Mouse (Mus musculus): Measurements from ENCODE around the gene Cyp3a59. TPM values are rescaled to one million over a fixed set of nuclear protein-coding genes. Genes with fewer than 3 reads are reported as not detected.
"Not testable (repeated sequence)": the region's sequence is repeated elsewhere in the genome, so short reads cannot be mapped to it uniquely, and the experiment has no call there.

Cyp3a59 gene
- total RNA-seq (2021): not detected
- long read RNA-seq, experiment 1: 0 reads
- long read RNA-seq, experiment 2: 0 reads

GRCm38 (mm10) chr5:146078945-146079344 is at the start of gene Cyp3a59:
Gene Cyp3a59, plus strand, starts transcription at chr5:146079257.
- DNase-seq (ENCODE audit: low spot score in 2 of 2); H3K4me3 ChIP-seq; H3K27ac ChIP-seq: not testable (repeated sequence)

GRCm38 (mm10) chr5:146070099-146070498 is 9.0 kb upstream of the Cyp3a59 start:
- Histone ChIP-seq H3K4me3 (no peak overlapping the region), H3K27ac (no peak overlapping the region)
- no peak for TF ChIP-seq CTCF (conservative IDR thresholded peaks at IDR 0.05)
- DNase-seq (ENCODE audit: low spot score in 2 of 2): no peak

- DNase-seq (ENCODE audit: low spot score in 2 of 2): no peak
- no peak overlapping the region for H3K27ac ChIP-seq
- no peak overlapping the region for H3K4me3 ChIP-seq
- TF ChIP-seq CTCF (conservative IDR thresholded peaks at IDR 0.05): peak; percentile 16; the same call in 1 of the 2 replicates
Measured at GRCm38 (mm10) chr5:146147903-146148302, 68.8 kb downstream of the Cyp3a59 start.

- H3K27ac ChIP-seq: no peak overlapping the region
- no peak overlapping the region for H3K4me3 ChIP-seq
- no peak for DNase-seq (ENCODE audit: low spot score in 2 of 2)
- TF ChIP-seq CTCF (conservative IDR thresholded peaks at IDR 0.05): no peak
Measured at GRCm38 (mm10) chr5:146150454-146150853, 71.4 kb downstream of the Cyp3a59 start.

- H3K4me3 ChIP-seq; DNase-seq (ENCODE audit: low spot score in 2 of 2); H3K27ac ChIP-seq: not testable (repeated sequence)
Measured at GRCm38 (mm10) chr5:146158326-146158725, 79.3 kb downstream of the Cyp3a59 start.

GRCm38 (mm10) chr5:146160439-146160838 is 81.4 kb downstream of the Cyp3a59 start, which contains the start of gene Gm5565:
Gene Gm5565, minus strand, starts transcription at chr5:146160539.
- H3K4me3 ChIP-seq; DNase-seq (ENCODE audit: low spot score in 2 of 2); H3K27ac ChIP-seq: not testable (repeated sequence)

Other genes starting within 250 kb of the Cyp3a59 start
- not detected for gene Cyp3a11, start 199.3 kb upstream of the Cyp3a59 start, total RNA-seq (2021)
- not detected for gene Cyp3a25, start 69.6 kb upstream of the Cyp3a59 start, total RNA-seq (2021)
- not detected for gene Gm5565, start 81.3 kb downstream of the Cyp3a59 start, total RNA-seq (2021)
- gene Gm6309, start 91.5 kb downstream of the Cyp3a59 start, total RNA-seq (2021): not detected
- gene 1700001J03Rik, start 106.0 kb downstream of the Cyp3a59 start, total RNA-seq (2021): 1 to 10 TPM; 1.2 to 1.6 TPM
- 10 to 100 TPM; 64.6 to 70.8 TPM for gene Rnf6, start 142.3 kb downstream of the Cyp3a59 start, total RNA-seq (2021)
- gene Cdk8, start 152.0 kb downstream of the Cyp3a59 start, total RNA-seq (2021): 10 to 100 TPM; 40.7 to 44.5 TPM

Measured in layer of hippocampus, adult 2 months (tissue).